ENCODE assay signal across 8 mouse cellular contexts in the genomic region with DNA sequence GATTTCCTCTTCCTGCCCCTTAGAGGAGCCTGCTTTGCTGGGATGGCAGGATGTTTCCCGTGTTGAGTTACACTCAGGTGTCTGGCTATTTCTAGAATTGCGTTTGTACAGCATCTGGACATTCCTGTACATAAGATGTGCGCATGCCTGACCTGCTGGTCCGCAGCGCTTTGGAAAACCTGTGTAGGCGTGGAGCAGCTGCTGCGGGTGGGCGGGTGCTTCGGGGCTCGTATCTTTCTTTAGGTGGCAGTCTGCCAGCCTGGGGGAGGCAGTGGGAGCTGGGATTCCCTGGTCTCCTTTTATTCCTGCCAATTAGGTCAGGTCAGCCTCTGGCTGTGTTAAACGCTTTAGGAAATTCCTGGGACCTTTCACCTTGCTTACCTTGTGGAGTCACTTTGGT. TPM values are rescaled to one million over a fixed set of nuclear protein-coding genes. Genes with fewer than 3 reads are reported as not detected.
A peak's percentile ranks its signal among the peaks of the same experiment; 100 is the strongest.
DNase-seq lines count a peak whose midpoint lies in the region; ATAC-seq and TF ChIP-seq lines count a peak whose summit lies in the region.

No protein-coding gene starts in this region.

- intact Hi-C loops in left cerebral cortex, adult 2 months (cut with DNase I), result loop anchor here (1.0 to 5.0 kb wide), 3 partner anchors 25 to 250 kb away; partner anchors contain the start of gene Bcl9
- intact Hi-C loops in left cerebral cortex, postnatal 4 days (cut with DNase I), result loop anchor here (5.0 to 10.0 kb wide), 4 partner anchors 113 to 400 kb away; no protein-coding TSS in a partner anchor
- intact Hi-C loops in gastrocnemius, postnatal 36 days (cut with DNase I), result no loop called here

- WGBS in embryonic facial prominence, embryonic 15.5 days, result 21% methylated on average over 11 of the region's 11 CpGs
- 5% methylated on average over 11 of the region's 11 CpGs for WGBS in kidney, embryonic 16.5 days
- WGBS in thymus, adult 2 months, result 82% methylated on average over 11 of the region's 11 CpGs

- H3K4me3 ChIP-seq in left cerebral cortex, adult 2 months, result no peak overlapping the region
- no peak overlapping the region for H3K4me3 ChIP-seq in embryonic facial prominence, embryonic 15.5 days (replicated peaks)
- no peak overlapping the region for H3K4me3 ChIP-seq in kidney, embryonic 16.5 days (ENCODE audit: low read length)
- no peak overlapping the region for H3K4me3 ChIP-seq in thymus, adult 2 months (ENCODE audit: control insufficient read depth, insufficient read depth, low read length)

- H3K9ac ChIP-seq in embryonic facial prominence, embryonic 15.5 days, result no peak overlapping the region
- 0 out of 2 replicates have a peak overlapping the region, but pooled peaks have one; percentile 1 for H3K9ac ChIP-seq in kidney, embryonic 16.5 days (replicated peaks; ENCODE audit: low read length)

- no peaks in the 10 kb centered on the region for H3K27me3 ChIP-seq in embryonic facial prominence, embryonic 15.5 days
- no peaks in the 10 kb centered on the region for H3K27me3 ChIP-seq in kidney, embryonic 16.5 days (ENCODE audit: insufficient read depth, low read length)
- H3K27me3 ChIP-seq in thymus, adult 2 months (ENCODE audit: control insufficient read depth, insufficient read depth, low read length), result no peaks in the 10 kb centered on the region

- H3K4me2 ChIP-seq in embryonic facial prominence, embryonic 15.5 days (replicated peaks), result peak overlapping the region; percentile 19; the same call in 1 of the 2 replicates
- H3K4me2 ChIP-seq in kidney, embryonic 16.5 days (replicated peaks; ENCODE audit: low read depth, low read length), result peak overlapping the region; percentile 26

- peak; percentile 41 to 64 for DNase-seq in left cerebral cortex, adult 2 months (ENCODE audit: extremely low spot score in 1 of 2, low spot score in 2 of 2)
- no peak for DNase-seq in left cerebral cortex, postnatal 4 days
- DNase-seq in lung, postnatal 4 days, result peak; percentile 23 to 53
- no peak for DNase-seq in gastrocnemius, postnatal 36 days
- DNase-seq in thymus, adult 2 months, result no peak
- DNase-seq in embryo, embryonic 10 days (ENCODE audit: low spot score), result no peak

- no peaks in the 10 kb centered on the region for H3K36me3 ChIP-seq in embryonic facial prominence, embryonic 15.5 days
- no peaks in the 10 kb centered on the region for H3K36me3 ChIP-seq in kidney, embryonic 16.5 days (ENCODE audit: insufficient read depth, low read length)
- no peaks in the 10 kb centered on the region for H3K36me3 ChIP-seq in thymus, adult 2 months (ENCODE audit: control insufficient read depth, insufficient read depth, low read length)

- H3K4me1 ChIP-seq in embryonic facial prominence, embryonic 15.5 days, result peaks cover 12% of the 10 kb centered on the region
- H3K4me1 ChIP-seq in kidney, embryonic 16.5 days (ENCODE audit: insufficient read depth, low read length), result peaks cover 21% of the 10 kb centered on the region
- H3K4me1 ChIP-seq in thymus, adult 2 months (replicated peaks; ENCODE audit: control insufficient read depth, insufficient read depth, low read length), result no peaks in the 10 kb centered on the region

- H3K27ac ChIP-seq in left cerebral cortex, adult 2 months, result no peak overlapping the region
- H3K27ac ChIP-seq in embryonic facial prominence, embryonic 15.5 days (replicated peaks), result no peak overlapping the region
- H3K27ac ChIP-seq in kidney, embryonic 16.5 days (ENCODE audit: low read length), result no peak overlapping the region
- H3K27ac ChIP-seq in thymus, adult 2 months (ENCODE audit: control insufficient read depth, insufficient read depth, low read length), result no peak overlapping the region

- no peak for TF ChIP-seq POLR2A in thymus, adult 2 months (IDR thresholded peaks at IDR 0.05; ENCODE audit: control insufficient read depth, extremely low read depth, insufficient read depth, low read length, poor library complexity)

- no peak for TF ChIP-seq CTCF in left cerebral cortex, adult 2 months (IDR thresholded peaks at IDR 0.05)
- TF ChIP-seq CTCF in thymus, adult 2 months (IDR thresholded peaks at IDR 0.05; ENCODE audit: borderline replicate concordance, control insufficient read depth, extremely low read depth, insufficient read depth, low read length, poor library complexity), result no peak

- ATAC-seq in embryonic facial prominence, embryonic 15.5 days (ENCODE audit: insufficient number of reproducible peaks, low FRiP score, low TSS enrichment, low read depth), result no peak
- peak; percentile 67 for ATAC-seq in kidney, embryonic 16.5 days (ENCODE audit: low FRiP score, low TSS enrichment)

- H3K9me3 ChIP-seq in embryonic facial prominence, embryonic 15.5 days (replicated peaks), result no peaks in the 10 kb centered on the region
- H3K9me3 ChIP-seq in kidney, embryonic 16.5 days (ENCODE audit: low read length), result no peaks in the 10 kb centered on the region

RNA-seq across cellular contexts. Expression of gene Bcl9, which starts 39.6 kb away (rescaled TPM):
- 10 to 100 TPM; 55.3 to 60.0 TPM for total RNA-seq in left cerebral cortex, adult 2 months (2021)
- 100 to 1,000 TPM; 106 to 107 TPM for total RNA-seq in left cerebral cortex, postnatal 4 days (2021)
- 60.6 and 68.2 TPM in 2 replicates for polyA plus RNA-seq in embryonic facial prominence, embryonic 15.5 days (2015; fragmentation: Nextera tagmentation; extraction: Ambion mirVana)
- 60.8 and 68.7 TPM in 2 replicates for polyA plus RNA-seq in kidney, embryonic 16.5 days (2015; fragmentation: Nextera tagmentation; extraction: Ambion mirVana)
- total RNA-seq in gastrocnemius, postnatal 36 days (2021), result 1 to 10 TPM; 2.4 to 3.6 TPM
- 22.8 and 25.8 TPM in 2 replicates for polyA plus RNA-seq in thymus, adult 2 months (2012; rRNA removed)

Comparison
In these comparisons a context has a peak if more than half of its experiments do, and no peak if none do; other contexts are left out.
1. DNase-seq: peak in left cerebral cortex, adult 2 months (2 of 2) and lung, postnatal 4 days (2 of 2); none in left cerebral cortex, postnatal 4 days (single experiment), gastrocnemius, postnatal 36 days (0 of 2), thymus, adult 2 months (single experiment) and embryo, embryonic 10 days (single experiment).
2. RNA of gene Bcl9, which starts 39.6 kb away (total RNA-seq): 106 to 107 TPM in left cerebral cortex, postnatal 4 days and 55.3 to 60.0 TPM in left cerebral cortex, adult 2 months; 2.4 to 3.6 TPM in gastrocnemius, postnatal 36 days; every median in the first group is over 10 times any median in the second.